Mouse (Mus musculus): Measurements from ENCODE around the gene Rbm6. TPM values are rescaled to one million over a fixed set of nuclear protein-coding genes. Genes with fewer than 3 reads are reported as not detected.

Gene Rbm6
- total and polyA plus RNA-seq, 3 experiments: 38.7 to 184 (median 105) TPM

GRCm38 (mm10) chr9:107771782-107772181 is 101.3 kb downstream of the Rbm6 start:
- ATAC-seq (ENCODE audit: extremely low read depth, insufficient number of reproducible peaks, low FRiP score, poor library complexity, severe bottlenecking) (no peak), DNase-seq (ENCODE audit: low spot score) (no peak)
- Histone ChIP-seq H3K4me1 (ENCODE audit: insufficient read depth, low read depth, low read length) (peaks cover 26% of the 10 kb centered on the region), H3K36me3 (replicated peaks) (peaks cover 68% of the 10 kb centered on the region), H3K4me3 (ENCODE audit: low read depth, low read length) (no peak overlapping the region), H3K27me3 (ENCODE audit: insufficient read depth, low read length) (no peaks in the 10 kb centered on the region), H3K9me3 (replicated peaks) (no peaks in the 10 kb centered on the region)
- TF ChIP-seq GATA1 (IDR thresholded peaks at IDR 0.05; ENCODE audit: borderline replicate concordance, low read length) (no peak), POLR2AphosphoS5 (IDR thresholded peaks at IDR 0.05; ENCODE audit: insufficient replicate concordance, low read depth, low read length) (no peak), TAL1 (conservative IDR thresholded peaks at IDR 0.05; ENCODE audit: low read depth, low read length) (no peak), CTCF (IDR thresholded peaks at IDR 0.05; ENCODE audit: low read depth, low read length) (no peak), GATA2 (IDR thresholded peaks at IDR 0.05; ENCODE audit: borderline replicate concordance, low read depth, low read length) (no peak)

GRCm38 (mm10) chr9:107770374-107771290 is 102.4 kb downstream of the Rbm6 start, which contains the start of gene Rbm5:
TSS of gene Rbm5 (minus strand) at chr9:107770996.
- TF ChIP-seq POLR2AphosphoS5 (IDR thresholded peaks at IDR 0.05; ENCODE audit: insufficient replicate concordance, low read depth, low read length): no peak
- no peak for TF ChIP-seq GATA2 (IDR thresholded peaks at IDR 0.05; ENCODE audit: borderline replicate concordance, low read depth, low read length)
- H3K27me3 ChIP-seq (ENCODE audit: insufficient read depth, low read length): no peaks in the 10 kb centered on the region
- peaks cover 26% of the 10 kb centered on the region for H3K4me1 ChIP-seq (ENCODE audit: insufficient read depth, low read depth, low read length)
- peak within 1 kb of the TSS; percentile 94 for H3K4me3 ChIP-seq (ENCODE audit: low read depth, low read length)
- ATAC-seq (ENCODE audit: extremely low read depth, insufficient number of reproducible peaks, low FRiP score, poor library complexity, severe bottlenecking): peak; percentile 99
- peaks cover 67% of the 10 kb centered on the region for H3K36me3 ChIP-seq (replicated peaks)
- no peaks in the 10 kb centered on the region for H3K9me3 ChIP-seq (replicated peaks)
- peak; percentile 98 for DNase-seq (ENCODE audit: low spot score)

DNA sequence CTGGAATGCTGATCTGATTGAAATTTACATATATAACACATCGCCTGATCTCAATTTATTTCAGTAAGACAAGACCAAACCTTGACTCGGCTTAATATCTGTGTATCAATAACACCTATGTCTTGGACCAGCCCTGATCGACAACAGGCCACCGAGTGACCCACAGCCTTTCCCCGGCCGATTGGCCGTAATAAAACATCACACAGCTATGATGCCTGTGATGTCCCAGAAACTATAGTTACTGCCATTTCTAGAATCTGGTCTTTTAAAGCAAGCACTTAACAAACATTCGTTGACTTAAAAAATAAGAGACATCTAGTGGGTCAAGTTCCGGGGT is 103.0 kb downstream of the Rbm6 start:
- Histone ChIP-seq H3K4me3 (ENCODE audit: low read depth, low read length) (peak overlapping the region; percentile 94), H3K27me3 (ENCODE audit: insufficient read depth, low read length) (no peaks in the 10 kb centered on the region), H3K36me3 (replicated peaks) (peaks cover 67% of the 10 kb centered on the region), H3K4me1 (ENCODE audit: insufficient read depth, low read depth, low read length) (peaks cover 26% of the 10 kb centered on the region), H3K9me3 (replicated peaks) (no peaks in the 10 kb centered on the region)
- no peak for ATAC-seq (ENCODE audit: extremely low read depth, insufficient number of reproducible peaks, low FRiP score, poor library complexity, severe bottlenecking)
- DNase-seq (ENCODE audit: low spot score): no peak
- TF ChIP-seq GATA1 (IDR thresholded peaks at IDR 0.05; ENCODE audit: borderline replicate concordance, low read length): no peak
- TF ChIP-seq TAL1 (conservative IDR thresholded peaks at IDR 0.05; ENCODE audit: low read depth, low read length): no peak
- TF ChIP-seq POLR2AphosphoS5 (IDR thresholded peaks at IDR 0.05; ENCODE audit: insufficient replicate concordance, low read depth, low read length): no peak
- TF ChIP-seq CTCF (IDR thresholded peaks at IDR 0.05; ENCODE audit: low read depth, low read length): no peak
- TF ChIP-seq GATA2 (IDR thresholded peaks at IDR 0.05; ENCODE audit: borderline replicate concordance, low read depth, low read length): no peak

DNA sequence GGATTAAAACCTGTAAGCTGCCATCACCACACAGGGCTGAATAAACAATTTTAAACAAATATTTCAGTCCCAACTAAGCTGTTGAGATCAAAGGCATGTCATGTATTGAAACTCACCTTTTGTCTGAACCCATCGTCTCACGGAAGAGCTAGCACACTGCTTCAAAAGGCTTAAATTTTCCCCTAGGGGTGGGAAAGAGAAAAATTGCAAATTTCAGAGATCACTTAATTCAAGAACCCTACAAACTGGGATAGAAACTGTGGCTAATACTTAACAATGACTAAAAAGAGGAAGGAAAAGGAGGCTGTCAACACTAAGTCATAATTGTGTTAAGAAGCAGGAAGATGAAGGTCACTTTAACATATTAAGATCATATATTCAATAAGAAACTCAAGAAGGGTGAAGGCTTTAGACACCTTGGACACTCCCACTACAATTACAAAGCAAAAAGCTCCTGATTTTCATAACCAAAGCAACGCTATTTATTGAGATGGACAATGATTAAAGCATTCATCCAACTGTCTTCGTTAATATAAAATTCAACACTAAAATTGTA is 103.5 kb downstream of the Rbm6 start:
- H3K4me1 ChIP-seq (ENCODE audit: insufficient read depth, low read depth, low read length): peaks cover 26% of the 10 kb centered on the region
- H3K4me3 ChIP-seq (ENCODE audit: low read depth, low read length): peak overlapping the region; percentile 94
- TF ChIP-seq TAL1 (conservative IDR thresholded peaks at IDR 0.05; ENCODE audit: low read depth, low read length) (no peak), GATA1 (IDR thresholded peaks at IDR 0.05; ENCODE audit: borderline replicate concordance, low read length) (no peak), GATA2 (IDR thresholded peaks at IDR 0.05; ENCODE audit: borderline replicate concordance, low read depth, low read length) (no peak), CTCF (IDR thresholded peaks at IDR 0.05; ENCODE audit: low read depth, low read length) (no peak), POLR2AphosphoS5 (IDR thresholded peaks at IDR 0.05; ENCODE audit: insufficient replicate concordance, low read depth, low read length) (no peak)
- H3K9me3 ChIP-seq (replicated peaks): no peaks in the 10 kb centered on the region
- ATAC-seq (ENCODE audit: extremely low read depth, insufficient number of reproducible peaks, low FRiP score, poor library complexity, severe bottlenecking) (no peak), DNase-seq (ENCODE audit: low spot score) (no peak)
- no peaks in the 10 kb centered on the region for H3K27me3 ChIP-seq (ENCODE audit: insufficient read depth, low read length)
- peaks cover 67% of the 10 kb centered on the region for H3K36me3 ChIP-seq (replicated peaks)

DNA sequence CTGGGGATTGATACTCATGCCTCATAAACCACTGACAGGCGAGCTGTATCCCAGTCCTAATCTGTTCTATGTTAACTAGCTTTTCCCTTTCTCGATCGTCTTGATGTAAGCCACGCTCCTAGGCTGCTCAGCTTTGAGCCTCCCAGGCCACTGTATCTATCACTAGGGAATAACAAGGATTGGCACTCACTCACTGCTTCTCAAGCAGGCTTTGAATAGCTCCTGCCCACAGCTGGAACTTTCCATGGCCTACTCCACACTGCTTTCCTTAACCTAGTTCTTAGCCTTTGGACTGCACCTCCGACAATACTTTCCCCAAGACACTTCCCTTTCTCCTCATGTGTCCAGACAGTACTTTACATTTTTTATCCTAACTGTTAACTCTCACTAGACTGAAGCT is 104.2 kb downstream of the Rbm6 start:
- no peak for ATAC-seq (ENCODE audit: extremely low read depth, insufficient number of reproducible peaks, low FRiP score, poor library complexity, severe bottlenecking)
- TF ChIP-seq GATA2 (IDR thresholded peaks at IDR 0.05; ENCODE audit: borderline replicate concordance, low read depth, low read length) (no peak), CTCF (IDR thresholded peaks at IDR 0.05; ENCODE audit: low read depth, low read length) (no peak), GATA1 (IDR thresholded peaks at IDR 0.05; ENCODE audit: borderline replicate concordance, low read length) (no peak), TAL1 (conservative IDR thresholded peaks at IDR 0.05; ENCODE audit: low read depth, low read length) (no peak), POLR2AphosphoS5 (IDR thresholded peaks at IDR 0.05; ENCODE audit: insufficient replicate concordance, low read depth, low read length) (no peak)
- DNase-seq (ENCODE audit: low spot score): no peak
- H3K27me3 ChIP-seq (ENCODE audit: insufficient read depth, low read length): no peaks in the 10 kb centered on the region
- H3K4me3 ChIP-seq (ENCODE audit: low read depth, low read length): no peak overlapping the region; the same call in 1 of the 2 replicates
- no peaks in the 10 kb centered on the region for H3K9me3 ChIP-seq (replicated peaks)
- H3K4me1 ChIP-seq (ENCODE audit: insufficient read depth, low read depth, low read length): peaks cover 26% of the 10 kb centered on the region
- H3K36me3 ChIP-seq (replicated peaks): peaks cover 67% of the 10 kb centered on the region

GRCm38 (mm10) chr9:107759593-107759992 is 113.4 kb downstream of the Rbm6 start:
- no peaks in the 10 kb centered on the region for H3K27me3 ChIP-seq (ENCODE audit: insufficient read depth, low read length)

More at GRCm38 (mm10) chr9:107759593-107759992, 113.4 kb downstream of the Rbm6 start:
- no peak overlapping the region for H3K4me3 ChIP-seq (ENCODE audit: low read depth, low read length)
- peaks cover 92% of the 10 kb centered on the region for H3K36me3 ChIP-seq (replicated peaks)
- ATAC-seq (ENCODE audit: extremely low read depth, insufficient number of reproducible peaks, low FRiP score, poor library complexity, severe bottlenecking) (no peak), DNase-seq (ENCODE audit: low spot score) (no peak)
- TF ChIP-seq POLR2AphosphoS5 (IDR thresholded peaks at IDR 0.05; ENCODE audit: insufficient replicate concordance, low read depth, low read length): no peak
- TF ChIP-seq CTCF (IDR thresholded peaks at IDR 0.05; ENCODE audit: low read depth, low read length): no peak
- TF ChIP-seq GATA1 (IDR thresholded peaks at IDR 0.05; ENCODE audit: borderline replicate concordance, low read length): no peak
- TF ChIP-seq GATA2 (IDR thresholded peaks at IDR 0.05; ENCODE audit: borderline replicate concordance, low read depth, low read length): no peak
- TF ChIP-seq TAL1 (conservative IDR thresholded peaks at IDR 0.05; ENCODE audit: low read depth, low read length): no peak
- H3K9me3 ChIP-seq (replicated peaks): no peaks in the 10 kb centered on the region
- peaks cover 8% of the 10 kb centered on the region for H3K4me1 ChIP-seq (ENCODE audit: insufficient read depth, low read depth, low read length)

Measured in G1E (cell line).